Mouse (Mus musculus) heart, adult 9 months (tissue): ENCODE results near the gene Tmem82.

Source experiments
- DNase-seq, 2 experiments: peaks; one replicate each; pipeline ENCODE4 v3.0.0; 2022; ENCODE audit warnings: low spot score in 2 of 2

Gene Tmem82

DNA sequence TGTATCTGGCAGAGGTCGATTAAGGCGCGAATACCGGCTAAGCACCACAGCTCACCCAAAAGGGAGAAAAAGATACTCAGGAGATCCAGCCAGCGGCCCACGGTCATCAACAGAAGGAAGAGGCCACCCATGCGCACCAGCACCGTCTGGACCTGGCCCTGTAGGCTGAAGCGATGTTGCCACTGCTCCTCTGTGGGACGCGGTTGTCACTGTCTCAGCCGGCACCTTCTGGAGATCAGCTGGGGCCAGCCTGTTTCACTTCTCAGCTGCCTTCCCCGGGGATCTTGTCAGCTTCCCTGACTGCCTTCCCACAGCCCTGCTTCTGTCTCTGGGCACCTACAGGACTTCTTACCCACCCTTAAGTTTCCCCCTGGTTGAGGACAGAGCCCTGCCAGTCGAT lies 3.5 kb downstream of the Tmem82 start:
- no peak for DNase-seq

DNA sequence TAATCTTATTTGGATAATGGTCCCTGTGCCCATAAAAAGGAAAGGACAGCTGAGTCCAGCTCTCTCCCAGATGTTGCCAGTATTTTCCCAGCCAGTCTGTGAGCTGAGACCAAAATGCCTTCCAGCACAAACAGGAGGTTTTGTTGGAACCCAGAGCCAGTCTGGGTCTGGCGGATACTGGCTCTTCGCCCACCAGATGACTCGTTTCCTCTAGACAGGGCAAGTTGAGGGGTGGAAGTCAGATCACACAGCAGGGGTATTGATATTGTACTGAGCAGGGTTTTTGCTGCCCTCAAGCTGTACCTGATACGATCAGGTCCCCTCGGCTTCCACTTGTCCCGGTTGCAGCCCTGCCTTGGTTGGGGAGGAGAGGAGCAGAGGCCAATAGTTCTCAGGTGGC lies 8.9 kb downstream of the Tmem82 start:
- peak; percentile 68 to 74 for DNase-seq

DNA sequence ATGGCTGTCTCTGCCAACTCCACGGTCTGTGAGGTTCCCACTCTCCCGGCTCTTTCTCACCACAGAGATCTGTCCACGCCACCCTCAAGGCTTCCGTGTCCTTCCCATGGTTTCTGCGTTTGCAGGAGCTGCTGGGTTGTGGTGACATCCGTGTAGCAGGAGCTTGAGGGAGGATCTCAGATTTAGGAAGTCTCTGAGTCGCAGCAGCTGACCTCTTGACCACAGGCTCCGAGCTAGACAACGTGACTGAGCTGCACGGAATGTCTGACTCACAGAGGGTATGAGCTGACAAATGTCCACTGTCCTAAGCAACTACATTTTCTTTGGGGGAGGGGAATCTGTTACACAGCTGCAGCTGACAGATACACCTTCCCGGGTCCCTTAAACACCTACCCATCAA lies 12.6 kb downstream of the Tmem82 start, which contains the start of gene Fblim1:
Fblim1 (minus strand) TSS at position 236 of the 400 bp plus-strand sequence.
- peak; percentile 71 to 76 for DNase-seq

DNA sequence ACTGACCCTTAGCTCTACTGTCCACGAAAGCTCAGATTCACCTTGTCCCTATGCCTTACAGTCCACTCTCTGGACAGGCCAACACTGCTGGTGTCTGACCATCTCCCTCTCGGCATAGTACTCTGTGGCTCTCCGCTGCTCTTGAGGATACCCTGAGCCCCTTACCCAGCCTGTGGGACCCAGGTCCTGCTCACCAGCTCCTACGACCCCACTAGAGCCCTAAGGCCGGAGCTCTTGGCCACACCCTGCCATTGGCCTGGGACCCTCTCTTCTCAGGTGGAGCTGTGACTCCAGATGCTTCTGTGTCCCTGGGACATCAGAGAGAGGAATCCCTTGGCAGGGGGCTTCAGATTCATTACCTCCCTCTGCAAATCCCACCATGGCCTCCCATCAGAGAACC lies 13.0 kb downstream of the Tmem82 start:
- no peak for DNase-seq

DNA sequence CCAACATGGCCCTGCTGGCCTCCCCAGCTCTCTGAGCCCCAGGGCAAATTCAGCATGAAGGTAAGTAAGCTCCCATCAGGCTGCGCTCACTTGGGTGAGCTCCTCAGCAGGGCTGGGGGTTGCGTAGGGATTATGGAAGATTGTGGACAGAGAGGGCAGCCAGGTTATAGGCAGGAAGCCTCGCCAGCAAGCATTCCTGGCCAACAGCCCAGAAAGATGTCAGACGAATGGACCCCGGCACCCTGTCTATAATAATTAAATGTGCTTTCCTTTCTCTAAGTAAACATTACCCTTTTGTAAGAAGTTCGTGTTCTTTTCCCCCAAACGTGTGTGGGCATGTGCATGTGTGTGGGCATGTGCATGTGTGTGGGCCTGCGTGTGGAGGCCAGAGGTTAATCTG lies 13.9 kb downstream of the Tmem82 start:
- no peak for DNase-seq

DNA sequence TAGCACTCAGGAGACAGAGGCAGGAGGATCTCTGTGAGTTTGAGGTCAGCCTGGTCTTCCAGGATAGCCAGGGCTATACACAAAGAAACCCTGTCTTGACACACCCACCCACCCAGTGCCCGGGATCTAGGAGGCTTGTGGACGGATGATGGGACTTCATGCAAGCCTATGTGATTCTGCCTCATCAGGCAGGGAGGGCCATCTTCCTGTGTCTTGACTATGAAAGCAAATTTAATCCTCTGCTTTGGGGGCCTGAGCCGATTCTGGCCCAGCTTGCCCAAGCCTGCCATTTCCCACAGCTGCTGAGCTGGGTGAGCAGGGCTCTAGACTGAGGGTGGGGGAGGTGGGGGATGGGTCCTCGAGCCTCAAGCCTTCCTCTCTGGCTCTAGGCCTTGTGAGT lies 14.5 kb downstream of the Tmem82 start:
- DNase-seq = no peak

DNA sequence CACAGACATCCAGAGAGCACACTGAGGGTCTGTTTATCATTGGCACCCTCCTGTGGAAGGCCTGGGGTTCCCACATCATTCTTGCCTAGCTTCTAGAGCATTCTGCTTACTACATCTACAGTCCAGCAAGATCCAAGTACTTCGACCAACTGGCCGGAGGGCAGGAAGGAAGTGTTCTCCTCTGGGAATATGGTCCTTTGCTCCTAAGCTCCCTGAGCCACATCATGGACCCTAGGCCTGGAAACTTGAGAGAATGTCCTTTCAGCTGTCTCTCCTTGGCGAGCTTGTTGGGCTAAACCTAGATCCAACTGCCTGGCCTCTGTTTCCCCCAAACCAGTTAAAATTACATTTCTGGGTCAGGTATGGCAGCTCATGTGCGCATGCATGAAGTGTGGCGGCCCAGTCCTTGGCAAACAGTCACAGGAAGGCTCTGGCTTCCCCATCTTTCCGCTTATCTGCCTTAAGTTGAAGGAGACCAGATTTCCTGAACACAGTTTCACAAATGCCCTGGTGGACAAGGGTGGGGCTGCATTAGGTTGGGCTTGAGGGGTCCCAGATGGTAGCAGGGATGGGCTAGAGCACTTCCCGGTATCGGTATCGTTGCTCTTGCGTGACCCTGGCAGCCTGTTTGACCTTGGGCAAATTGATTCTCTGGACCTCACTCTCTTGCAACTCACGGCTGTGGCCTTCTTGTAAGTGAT lies 15.8 kb downstream of the Tmem82 start:
- peak; percentile 57 to 77 for DNase-seq

DNA sequence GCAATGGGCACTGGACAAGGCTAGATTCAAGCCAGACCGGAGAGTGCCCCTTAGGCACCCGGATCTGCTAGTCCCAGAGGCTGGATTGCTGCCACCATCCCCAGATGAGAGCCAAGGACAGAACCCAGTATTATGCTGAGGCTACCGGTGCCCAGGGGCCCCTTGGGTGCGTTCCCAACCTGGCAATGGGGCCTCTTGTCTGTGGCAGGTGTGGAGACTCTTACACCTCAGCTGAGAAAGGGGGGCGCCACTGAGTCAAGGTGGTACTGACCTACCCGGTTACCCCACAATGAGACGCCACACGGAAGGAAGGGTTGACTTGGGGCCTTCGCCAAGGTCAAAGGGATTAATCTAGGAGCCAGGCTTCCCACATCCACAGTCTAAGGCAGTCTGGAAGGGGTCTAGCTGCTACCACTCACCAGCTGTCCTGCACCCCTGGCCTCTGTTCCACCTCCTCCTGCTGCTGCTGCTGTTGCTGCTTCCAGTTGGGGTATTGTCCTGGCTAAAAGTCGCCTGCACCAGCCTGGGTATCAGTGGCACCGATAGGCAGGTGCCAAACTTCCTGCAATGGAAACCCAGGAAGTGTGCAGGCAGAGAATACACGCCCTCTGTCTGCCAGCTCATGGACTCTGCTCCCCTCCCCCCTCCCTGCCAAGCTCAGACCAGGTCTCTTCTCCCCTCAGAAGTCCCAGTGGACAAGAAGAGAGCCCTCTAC lies 17.1 kb downstream of the Tmem82 start:
- DNase-seq = no peak

DNA sequence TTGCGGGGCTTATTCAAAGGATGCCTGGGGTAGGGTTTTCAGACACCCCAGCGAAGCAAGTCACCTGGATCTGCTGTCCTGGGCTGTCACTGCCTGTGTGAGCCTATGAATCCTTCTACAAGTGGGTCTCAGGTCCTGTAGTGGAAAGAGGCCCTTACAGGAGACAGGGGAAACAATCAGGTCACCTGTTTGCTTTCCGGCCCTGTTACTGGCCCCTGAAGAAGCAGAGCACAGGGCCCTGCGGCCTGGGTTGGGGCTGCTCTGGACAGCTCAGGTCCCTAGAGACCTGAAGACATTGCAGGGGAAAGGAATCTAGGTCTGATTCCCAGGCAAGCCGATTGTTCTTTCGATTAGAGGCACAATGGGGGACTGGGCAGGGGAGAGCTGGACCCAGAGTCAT lies 18.1 kb downstream of the Tmem82 start:
- DNase-seq = no peak

DNA sequence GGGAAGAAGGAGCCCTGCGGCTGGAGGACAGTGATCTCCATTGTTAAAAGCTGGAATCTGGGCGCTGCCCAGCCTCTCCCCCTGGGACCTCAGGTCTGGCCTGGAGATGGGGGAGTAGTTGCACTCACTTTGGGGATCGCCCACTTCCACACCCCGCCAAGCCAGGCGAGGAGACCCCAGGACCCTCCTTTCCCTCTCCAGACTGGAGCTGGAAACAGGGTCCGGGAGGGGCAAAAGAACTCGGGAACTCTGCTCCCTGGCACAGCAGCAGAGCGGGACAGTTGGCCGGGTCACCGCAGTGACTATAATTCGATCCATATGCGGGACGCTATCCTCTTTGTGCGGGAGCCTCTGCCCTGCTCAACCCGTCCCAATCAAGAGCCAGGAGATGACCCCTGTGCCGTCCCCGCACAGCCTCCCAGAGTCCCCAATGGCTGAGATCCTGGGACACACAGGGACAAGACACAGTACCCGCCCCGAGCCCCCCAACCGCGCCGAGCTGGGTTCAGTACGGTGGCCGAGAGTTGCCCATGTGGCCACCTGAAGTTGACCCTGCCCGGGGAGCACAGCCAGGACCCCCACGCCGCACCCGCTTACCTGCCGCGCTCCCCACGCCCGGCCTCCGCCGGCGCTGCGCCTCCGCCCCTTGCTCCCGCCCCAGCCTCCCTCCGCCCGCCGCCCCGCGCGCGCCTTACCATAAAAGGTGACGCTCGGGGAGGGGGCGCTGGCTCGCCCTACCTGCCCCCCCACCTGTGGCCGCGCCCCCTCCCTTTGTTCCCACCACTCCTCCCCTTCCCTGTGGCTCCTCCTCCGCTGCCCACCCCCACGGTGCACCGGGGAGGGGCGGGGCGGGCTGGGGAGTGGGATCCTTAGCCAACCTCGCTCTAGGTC lies 18.9 kb downstream of the Tmem82 start:
- DNase-seq = no peak

DNA sequence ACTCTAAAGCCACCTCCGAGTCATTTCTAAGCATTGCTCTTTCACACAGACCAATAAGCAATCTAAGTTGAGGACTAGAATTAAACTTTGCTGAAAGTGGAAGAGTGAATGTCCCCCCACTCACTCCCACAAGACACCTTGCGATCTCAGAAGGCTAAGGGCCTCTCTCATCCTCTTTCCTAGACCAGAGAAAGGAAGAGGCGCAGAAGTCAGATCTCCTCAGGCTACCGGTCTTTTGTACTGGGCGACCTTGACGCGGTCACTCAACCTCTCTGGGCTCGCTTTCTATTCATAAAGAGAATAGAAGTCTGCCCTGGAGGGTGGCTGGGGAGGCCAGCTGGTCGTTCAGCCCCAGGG lies 19.6 kb downstream of the Tmem82 start:
- no peak for DNase-seq

DNA sequence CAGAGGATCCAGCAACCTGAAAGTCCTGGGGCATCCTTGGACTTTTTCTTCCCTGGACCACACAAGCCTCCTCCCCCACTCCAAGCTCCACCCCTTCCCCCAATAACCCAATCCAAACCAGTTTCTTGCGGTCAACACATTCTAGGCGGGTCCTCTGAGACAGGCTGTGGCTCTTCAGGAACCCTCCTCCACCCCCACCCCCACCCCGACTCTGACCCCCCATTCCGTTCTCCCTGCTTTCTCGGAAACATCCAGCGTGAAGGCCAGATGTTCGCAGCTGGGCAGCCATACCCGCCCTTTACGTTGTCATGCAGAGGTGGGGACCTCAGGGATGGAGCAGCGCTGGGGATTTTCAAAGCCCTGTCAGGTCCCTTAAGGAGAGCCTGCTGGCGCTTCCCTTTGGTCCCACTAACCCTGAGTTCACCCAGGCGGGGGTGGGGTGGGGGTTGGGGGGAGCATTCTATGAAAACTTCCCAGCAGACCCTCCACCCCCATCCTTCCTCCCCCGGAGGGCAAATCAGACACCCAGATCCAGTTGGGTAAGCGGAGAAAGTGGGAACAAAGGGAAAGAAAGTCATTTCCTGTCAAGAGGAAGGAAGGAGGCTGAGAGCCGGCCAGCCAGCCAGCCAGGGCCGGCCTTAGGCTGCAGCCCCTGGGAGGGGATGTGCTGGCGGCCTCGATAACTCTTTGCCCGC lies 20.1 kb downstream of the Tmem82 start:
- peak; percentile 65 to 66 for DNase-seq

DNA sequence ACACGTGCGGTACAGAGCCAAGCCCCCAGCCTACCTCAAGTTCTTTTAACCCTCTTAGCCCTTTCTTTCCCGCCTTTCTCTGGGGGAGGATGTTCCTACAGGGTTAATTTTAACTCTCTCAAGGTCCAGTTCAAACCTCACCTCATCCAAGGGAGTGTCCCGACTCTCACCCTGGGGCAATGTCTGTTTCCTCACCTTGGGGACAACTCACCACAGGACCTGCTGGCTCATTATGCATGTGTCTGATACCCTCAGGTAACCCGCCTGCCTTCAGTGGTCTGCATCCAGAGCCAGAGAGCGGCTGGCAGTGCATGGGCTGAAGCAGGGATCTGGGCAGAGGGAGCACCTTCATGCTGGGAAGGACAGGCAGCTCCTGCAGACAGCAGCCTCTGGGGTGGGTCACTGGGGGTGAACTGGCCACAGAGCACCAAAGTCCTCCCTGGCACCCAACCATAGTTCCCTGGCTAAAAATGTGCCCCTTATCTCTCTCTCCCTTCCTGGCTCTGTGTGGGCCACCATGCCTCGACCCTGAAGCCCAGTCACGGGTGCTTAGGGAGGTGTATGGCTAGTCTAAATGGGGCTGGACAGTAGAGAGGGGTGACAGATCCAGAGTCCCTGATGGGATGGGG lies 21.6 kb downstream of the Tmem82 start:
- peak; percentile 71 to 73 for DNase-seq

DNA sequence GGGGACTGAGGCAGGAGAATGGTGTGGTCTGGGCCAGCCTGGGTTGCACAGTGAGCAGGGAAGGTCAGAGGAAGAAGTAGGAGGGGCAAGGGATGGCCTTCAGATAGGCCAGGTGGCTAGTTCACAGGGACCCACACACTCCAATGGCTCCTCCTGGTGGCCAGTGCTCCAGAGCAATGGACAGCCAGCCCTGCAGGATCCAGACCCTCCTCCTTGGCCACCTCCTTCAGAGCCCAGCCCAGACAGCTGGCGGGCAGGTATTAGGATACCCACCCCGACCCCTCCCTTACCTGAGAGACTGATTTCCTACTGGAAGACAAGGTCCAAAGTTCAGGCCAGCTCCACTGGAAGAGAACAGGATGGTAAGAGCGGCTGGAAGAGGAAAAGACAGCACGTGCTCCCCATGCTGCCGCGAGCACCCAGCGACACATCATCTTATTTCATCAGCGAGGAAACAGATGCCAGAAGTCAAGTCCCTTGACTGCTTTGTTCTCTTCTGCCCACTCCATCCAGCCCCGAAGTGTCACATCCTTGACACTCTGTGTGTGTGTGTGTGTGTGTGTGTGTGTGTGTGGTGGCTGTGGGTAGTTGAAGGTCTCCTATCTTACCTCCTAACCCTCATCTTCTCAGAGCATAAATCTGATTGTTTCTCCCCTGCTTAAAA lies 22.7 kb downstream of the Tmem82 start:
- DNase-seq = no peak

DNA sequence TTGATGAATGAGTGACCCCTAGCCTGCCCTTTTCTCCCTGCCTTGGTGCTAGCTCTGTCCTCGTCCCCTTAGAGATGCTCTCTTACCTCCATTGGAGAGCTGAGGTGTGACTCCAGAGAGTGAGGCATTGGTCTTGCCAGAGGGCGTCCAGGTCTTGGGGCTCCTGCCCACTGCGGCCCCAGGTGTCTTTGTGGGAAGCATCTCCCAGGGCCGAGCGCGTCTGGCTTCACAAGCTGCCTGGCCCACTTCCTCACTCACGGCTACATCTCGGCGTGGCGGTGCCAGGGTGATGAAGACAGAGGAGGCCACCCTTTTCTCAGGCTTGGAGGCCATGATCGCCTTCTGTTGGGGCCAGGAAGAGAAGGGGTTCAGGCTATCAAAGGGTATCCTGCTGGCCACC lies 23.3 kb downstream of the Tmem82 start:
- no peak for DNase-seq

DNA sequence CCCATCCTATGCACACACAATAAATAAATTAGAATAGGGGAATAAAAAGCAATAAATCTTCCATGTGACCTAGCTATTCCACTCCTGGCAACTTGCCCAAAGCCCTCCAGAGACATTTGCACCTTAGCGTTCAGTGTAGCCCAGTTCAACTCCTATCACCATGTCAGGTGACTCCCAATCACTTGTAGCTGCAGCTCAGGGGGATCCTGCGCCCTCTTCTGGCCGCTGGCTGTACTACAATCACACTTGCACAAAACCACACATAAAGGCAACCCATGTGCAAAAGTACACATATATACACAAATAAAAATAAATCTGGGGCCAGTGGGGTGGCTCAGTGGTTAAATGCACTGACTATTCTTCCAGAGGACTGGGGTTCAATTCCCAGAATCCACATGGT lies 26.9 kb downstream of the Tmem82 start:
- DNase-seq = no peak

DNA sequence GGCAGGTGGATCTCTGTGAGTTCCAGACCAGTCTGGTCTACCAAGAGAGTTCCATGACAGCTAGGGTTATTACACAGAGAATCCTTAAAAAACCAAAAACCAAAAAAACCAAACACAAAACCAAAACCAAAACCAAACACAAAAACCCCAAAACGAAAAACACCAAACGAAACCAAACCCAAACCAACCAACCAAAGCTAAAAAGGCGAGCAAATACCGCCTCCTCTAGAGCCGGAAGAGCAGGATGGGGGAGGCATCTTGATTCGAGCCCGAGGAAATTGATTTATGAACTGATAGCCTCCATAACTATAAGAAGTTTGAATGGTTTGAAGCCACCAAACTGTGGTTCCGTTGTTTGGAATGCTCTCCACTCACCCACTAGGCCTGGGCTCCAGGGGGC lies 34.5 kb downstream of the Tmem82 start:
- DNase-seq = no peak

DNA sequence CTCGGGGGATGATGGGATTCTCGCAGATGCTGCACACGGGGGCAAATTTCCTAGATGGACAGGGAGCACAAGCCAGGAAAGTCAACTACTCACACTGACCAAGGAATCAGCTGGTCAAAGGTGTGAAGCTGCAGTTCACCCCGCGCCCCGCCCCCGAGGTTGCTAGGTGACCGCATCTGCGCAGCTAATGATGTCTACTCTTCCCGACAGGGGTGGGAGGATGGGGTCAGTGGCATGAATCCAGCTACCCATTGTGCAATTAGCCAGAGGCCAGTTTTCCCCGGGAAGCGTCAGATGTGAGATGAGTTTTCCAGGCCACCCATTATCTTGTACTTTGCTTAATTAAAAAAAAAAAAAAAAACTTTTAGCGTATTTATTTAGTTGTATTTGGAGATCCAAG lies 37.4 kb downstream of the Tmem82 start:
- no peak for DNase-seq

DNA sequence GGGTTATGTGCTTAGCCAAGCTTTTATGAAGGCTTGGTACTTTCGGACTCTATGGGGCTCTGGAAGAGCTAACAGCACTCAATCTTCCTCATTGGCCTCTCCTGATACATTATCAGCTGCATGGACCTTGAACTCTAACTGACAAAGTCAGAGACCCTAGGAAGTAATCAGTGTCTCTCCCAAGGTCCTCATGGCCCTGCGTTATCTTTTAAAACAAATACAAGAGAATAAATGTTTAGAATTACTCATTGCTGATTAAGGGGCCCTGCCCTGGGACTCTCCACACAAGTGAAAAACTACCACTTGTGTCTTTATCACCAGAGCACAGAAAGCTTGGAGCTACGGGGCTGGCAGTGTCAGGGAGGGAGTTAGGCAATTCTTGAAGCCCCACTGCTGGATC lies 39.6 kb downstream of the Tmem82 start:
- no peak for DNase-seq

DNA sequence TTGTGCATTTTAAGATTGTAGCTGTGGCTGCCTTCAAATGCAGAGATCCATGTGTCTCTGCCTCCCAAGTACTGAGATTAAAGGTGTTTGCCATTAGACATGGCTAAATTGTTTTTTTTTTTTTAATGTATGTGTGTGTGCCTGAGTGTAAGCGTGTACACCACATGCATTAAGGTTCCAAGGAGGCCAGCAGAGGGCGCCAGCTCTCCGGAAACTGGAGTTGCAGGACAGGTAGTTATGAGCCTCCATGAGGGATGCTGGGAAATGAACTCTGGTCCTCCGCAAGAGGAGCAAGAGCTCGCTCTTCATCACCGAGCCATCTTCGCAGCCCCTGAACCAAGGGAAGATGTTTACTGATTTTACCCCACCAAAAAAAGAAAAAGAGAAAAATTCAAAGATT lies 41.6 kb downstream of the Tmem82 start:
- DNase-seq = no peak

DNA sequence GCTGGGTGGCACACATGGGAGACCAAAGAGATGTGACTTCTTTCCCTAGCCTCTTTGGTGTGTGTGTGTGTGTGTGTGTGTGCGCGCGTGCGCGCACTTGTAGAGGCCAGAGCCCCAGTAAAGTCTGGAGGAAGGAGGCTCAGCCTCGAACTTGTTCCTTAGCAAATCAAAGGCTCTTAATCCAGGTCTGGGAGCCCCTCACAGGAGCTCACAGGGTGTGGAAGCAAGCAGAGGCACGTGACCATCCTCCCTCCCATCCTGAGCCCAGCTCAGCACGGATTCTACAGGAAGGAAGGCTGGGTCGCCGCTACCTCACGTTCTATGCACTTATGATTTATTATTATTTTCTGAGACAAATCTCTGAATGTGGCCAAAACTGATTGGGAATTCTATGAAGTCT lies 42.0 kb downstream of the Tmem82 start:
- no peak for DNase-seq
